Mouse (Mus musculus) midbrain, embryonic 11.5 days (tissue): ENCODE data around the gene Vps13d. TPM values are rescaled to one million over a fixed set of nuclear protein-coding genes. Genes with fewer than 3 reads are reported as not detected.
A peak's percentile ranks its signal among the peaks of the same experiment; 100 is the strongest.

Experiments
- ATAC-seq: fragments of 200-750 bp; cut with Nextera tagmentation; 2 replicates; pipeline ENCODE4 v1.8.0; 2017; ENCODE audit warnings: moderate TSS enrichment, moderate library complexity; ENCODE audit not compliant: low FRiP score
- DNase-seq: peaks from one replicate; pipeline ENCODE4 v3.0.0; 2015; ENCODE audit warnings: low spot score; ENCODE audit errors: missing footprints
- H3K27ac ChIP-seq: fragments of 300-500 bp; sonication (generic); 2 replicates; pipeline ENCODE4 v1.5.1; 2014; ENCODE audit warnings: low read depth, low read length
- H3K27me3 ChIP-seq: fragments of 300-500 bp; sonication (generic); 2 replicates; pipeline ENCODE4 v1.6.1; 2014; ENCODE audit warnings: mild to moderate bottlenecking, low read length, moderate library complexity, mixed read lengths; ENCODE audit not compliant: control insufficient read depth, insufficient read depth
- H3K36me3 ChIP-seq: fragments of 300-500 bp; sonication (generic); 2 replicates; pipeline ENCODE4 v1.6.1; 2014; ENCODE audit warnings: mild to moderate bottlenecking, low read length, moderate library complexity, mixed read lengths; ENCODE audit not compliant: control insufficient read depth, insufficient read depth
- H3K4me1 ChIP-seq: fragments of 300-500 bp; sonication (generic); 2 replicates; pipeline ENCODE4 v1.6.1; 2014; ENCODE audit warnings: low read length; ENCODE audit not compliant: control insufficient read depth, insufficient read depth
- H3K4me2 ChIP-seq: fragments of 300-500 bp; sonication (generic); 2 replicates; pipeline ENCODE4 v1.6.1; 2014; ENCODE audit warnings: mild to moderate bottlenecking, moderate library complexity
- H3K4me3 ChIP-seq: fragments of 300-500 bp; sonication (generic); 2 replicates; pipeline ENCODE4 v1.5.1; 2014; ENCODE audit warnings: low read depth, low read length
- H3K9ac ChIP-seq: fragments of 300-500 bp; sonication (generic); 2 replicates; pipeline ENCODE4 v1.6.1; 2014; ENCODE audit warnings: low read length
- H3K9me3 ChIP-seq: fragments of 300-500 bp; sonication (generic); 2 replicates; pipeline ENCODE4 v1.6.1; 2016; ENCODE audit warnings: low read length; ENCODE audit not compliant: control insufficient read depth
- WGBS: fragments of 180-500 bp; shearing (Covaris S2); extraction: QIAGEN DNeasy Blood & Tissue Kit; methylation state at CpG from one replicate; pipeline ENCODE4 v1.1.7; 2014; 5-methylcytosine and 5-hydroxymethylcytosine counted together
- polyA plus RNA-seq: library from polyadenylated mRNA; unstranded; fragments of >200 nt; fragmentation: Nextera tagmentation; extraction: Ambion mirVana; gene quantifications from 2 replicates; pipeline ENCODE4 v1.2.1, GENCODE M21; 2014

Vps13d gene
- polyA plus RNA-seq, 1 experiment from 2014 or later, result 8.7 TPM

GRCm38 (mm10) chr4:144965255-144965654, 229.6 kb downstream of the Vps13d start:
- Histone ChIP-seq H3K27me3 (no peaks in the 10 kb centered on the region), H3K9ac (no peak overlapping the region), H3K4me3 (no peak overlapping the region), H3K27ac (no peak overlapping the region), H3K4me1 (no peaks in the 10 kb centered on the region), H3K9me3 (no peaks in the 10 kb centered on the region), H3K36me3 (no peaks in the 10 kb centered on the region), H3K4me2 (no peak overlapping the region)
- 0 out of 2 replicates have a peak, but pooled peaks have one; percentile 20 for ATAC-seq
- whole genome bisulfite sequencing, result 85% methylated on average over 2 of the region's 2 CpGs
- DNase-seq, result no peak

- WGBS, result 79% methylated on average over 3 of the region's 3 CpGs
- Histone ChIP-seq H3K27ac (no peak overlapping the region), H3K9me3 (no peaks in the 10 kb centered on the region), H3K9ac (no peak overlapping the region), H3K4me2 (no peak overlapping the region), H3K4me1 (no peaks in the 10 kb centered on the region), H3K27me3 (no peaks in the 10 kb centered on the region), H3K4me3 (no peak overlapping the region), H3K36me3 (no peaks in the 10 kb centered on the region)
- no peak for ATAC-seq
- no peak for DNase-seq
These were observed 233.1 kb downstream of the Vps13d start for GRCm38 (mm10) chr4:144961696-144962095.

- WGBS, result 88% methylated on average over 4 of the region's 4 CpGs
- Histone ChIP-seq H3K9ac (no peak overlapping the region), H3K36me3 (no peaks in the 10 kb centered on the region), H3K9me3 (no peaks in the 10 kb centered on the region), H3K4me2 (no peak overlapping the region), H3K27ac (no peak overlapping the region), H3K4me3 (no peak overlapping the region), H3K27me3 (no peaks in the 10 kb centered on the region), H3K4me1 (no peaks in the 10 kb centered on the region)
- DNase-seq (no peak), ATAC-seq (no peak)
These were observed 233.6 kb downstream of the Vps13d start for GRCm38 (mm10) chr4:144961232-144961631.

- ATAC-seq (no peak), DNase-seq (no peak)
- Histone ChIP-seq H3K27ac (no peak overlapping the region), H3K36me3 (no peaks in the 10 kb centered on the region), H3K27me3 (no peaks in the 10 kb centered on the region), H3K4me1 (no peaks in the 10 kb centered on the region), H3K9ac (no peak overlapping the region), H3K4me3 (no peak overlapping the region), H3K9me3 (no peaks in the 10 kb centered on the region), H3K4me2 (no peak overlapping the region)
- 74% methylated on average over 8 of the region's 8 CpGs for WGBS
These were observed 234.5 kb downstream of the Vps13d start for GRCm38 (mm10) chr4:144960188-144960904.

GRCm38 (mm10) chr4:144957721-144958120, 237.1 kb downstream of the Vps13d start:
- ATAC-seq, result no peak
- H3K9me3 ChIP-seq, result no peaks in the 10 kb centered on the region
- H3K4me1 ChIP-seq, result no peaks in the 10 kb centered on the region
- 87% methylated on average over 2 of the region's 2 CpGs for WGBS
- H3K4me2 ChIP-seq, result no peak overlapping the region
- H3K27ac ChIP-seq, result no peak overlapping the region
- no peak overlapping the region for H3K4me3 ChIP-seq
- DNase-seq, result no peak
- no peak overlapping the region for H3K9ac ChIP-seq
- H3K27me3 ChIP-seq, result no peaks in the 10 kb centered on the region
- no peaks in the 10 kb centered on the region for H3K36me3 ChIP-seq

GRCm38 (mm10) chr4:144957186-144957585, 237.6 kb downstream of the Vps13d start:
- H3K9ac ChIP-seq, result no peak overlapping the region
- ATAC-seq, result no peak
- H3K4me1 ChIP-seq, result no peaks in the 10 kb centered on the region
- DNase-seq, result no peak
- H3K4me2 ChIP-seq, result no peak overlapping the region
- H3K36me3 ChIP-seq, result no peaks in the 10 kb centered on the region
- no peaks in the 10 kb centered on the region for H3K27me3 ChIP-seq
- no peak overlapping the region for H3K4me3 ChIP-seq
- 87% methylated on average over 4 of the region's 4 CpGs for WGBS
- H3K27ac ChIP-seq, result no peak overlapping the region
- H3K9me3 ChIP-seq, result no peaks in the 10 kb centered on the region

- no peak for DNase-seq
- Histone ChIP-seq H3K4me3 (no peak overlapping the region), H3K27me3 (no peaks in the 10 kb centered on the region), H3K9ac (no peak overlapping the region), H3K36me3 (no peaks in the 10 kb centered on the region), H3K4me1 (no peaks in the 10 kb centered on the region), H3K9me3 (no peaks in the 10 kb centered on the region), H3K27ac (no peak overlapping the region), H3K4me2 (no peak overlapping the region)
- no peak for ATAC-seq
- WGBS, result 78% methylated on average over 1 of the region's 1 CpGs
These were observed 238.5 kb downstream of the Vps13d start for GRCm38 (mm10) chr4:144956293-144956692.

GRCm38 (mm10) chr4:144955863-144956262, 238.9 kb downstream of the Vps13d start:
- no peak overlapping the region for H3K9ac ChIP-seq
- no peaks in the 10 kb centered on the region for H3K9me3 ChIP-seq
- no peaks in the 10 kb centered on the region for H3K27me3 ChIP-seq
- ATAC-seq, result no peak
- H3K36me3 ChIP-seq, result no peaks in the 10 kb centered on the region
- DNase-seq, result no peak
- no peak overlapping the region for H3K27ac ChIP-seq
- H3K4me2 ChIP-seq, result no peak overlapping the region
- no peak overlapping the region for H3K4me3 ChIP-seq
- H3K4me1 ChIP-seq, result no peaks in the 10 kb centered on the region
- WGBS, result 84% methylated on average over 1 of the region's 1 CpGs

GRCm38 (mm10) chr4:144953421-144953820, 241.4 kb downstream of the Vps13d start:
- Histone ChIP-seq H3K9ac (no peak overlapping the region), H3K4me1 (no peaks in the 10 kb centered on the region; the same call in 1 of the 2 replicates), H3K9me3 (no peaks in the 10 kb centered on the region), H3K4me3 (no peak overlapping the region), H3K4me2 (no peak overlapping the region), H3K27ac (no peak overlapping the region), H3K36me3 (no peaks in the 10 kb centered on the region), H3K27me3 (no peaks in the 10 kb centered on the region)
- ATAC-seq, result no peak
- DNase-seq, result no peak
- 85% methylated on average over 1 of the region's 1 CpGs for WGBS
